Mouse (Mus musculus) layer of hippocampus, adult 2 months (tissue): ENCODE results near the gene H3f3a. TPM values are rescaled to one million over a fixed set of nuclear protein-coding genes. Genes with fewer than 3 reads are reported as not detected.

Source experiments
- DNase-seq, 2 experiments: peaks; one replicate each; pipeline ENCODE4 v3.0.0; 2022; ENCODE audit warnings: low spot score in 2 of 2
- H3K27ac ChIP-seq: fragments of 200-600 bp; 2 replicates; pipeline ENCODE4 v1.8.1; 2022
- H3K4me3 ChIP-seq: fragments of 200-600 bp; 2 replicates; pipeline ENCODE4 v1.8.1; 2022; ENCODE audit warnings: mild to moderate bottlenecking
- CTCF ChIP-seq: fragments of 200-600 bp; conservative IDR thresholded peaks from 2 replicates; pipeline ENCODE4 v1.8.1; 2022; ENCODE audit warnings: antibody characterized with exemption, mild to moderate bottlenecking, moderate library complexity
- long read RNA-seq, 2 experiments: library from polyadenylated mRNA; stranded (forward); transcript quantifications; one replicate each; pipeline ENCODE4 v2.0.0; 2021; ENCODE audit warnings: borderline mapping rate in 2 of 2
- total RNA-seq, 2 experiments: library from RNA; stranded (reverse); gene quantifications; 2 replicates each; pipeline ENCODE4 v1.2.3; 2021

The H3f3a gene
- total RNA-seq = 100 to 1,000 TPM; 319 to 351 TPM
- long read RNA-seq, experiment 1, transcript H3f3a-205 (4 exons, 2,841 nt) = major isoform, 60 of 68 reads
- long read RNA-seq, experiment 1, partial matches to known transcripts = 1 of 68 reads
- long read RNA-seq, experiment 1, other reads (novel, unspliced or antisense) = 7 of 68 reads
- long read RNA-seq, experiment 2, transcript H3f3a-205 (4 exons, 2,841 nt) = major isoform, 104 of 116 reads
- long read RNA-seq, experiment 2, partial matches to known transcripts = 3 of 116 reads
- long read RNA-seq, experiment 2, other reads (novel, unspliced or antisense) = 8 of 116 reads

- TF ChIP-seq CTCF = no peak
- H3K27ac ChIP-seq = peak within 1 kb of the TSS; percentile 98
- peak within 1 kb of the TSS; percentile 83 for H3K4me3 ChIP-seq
- DNase-seq = peak; percentile 56 to 69
Measured at GRCm38 (mm10) chr1:180813885-180814740, at the start of gene H3f3a. H3f3a (minus strand) TSS chr1:180813943.

DNA sequence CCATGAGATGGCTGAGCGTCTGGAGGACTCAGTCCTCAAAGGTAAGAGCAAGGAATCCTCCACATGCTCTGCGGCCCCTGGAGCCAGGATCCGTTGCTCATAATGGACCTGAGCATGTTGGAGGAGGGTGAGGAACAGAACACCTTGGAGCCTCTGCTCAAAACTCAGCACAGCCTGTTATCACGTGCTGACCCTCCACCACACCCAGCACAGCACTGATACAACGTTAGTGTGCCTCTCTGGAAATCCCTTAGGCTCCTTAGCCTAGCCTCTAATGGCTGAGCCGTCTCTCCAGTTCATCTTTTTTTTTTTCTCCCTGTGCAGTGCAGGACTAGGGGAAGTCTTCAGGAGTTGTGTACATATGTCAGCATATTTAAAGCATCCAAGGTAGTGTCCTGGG is 46.3 kb upstream of the H3f3a start:
- no peak for TF ChIP-seq CTCF
- DNase-seq = no peak
- Histone ChIP-seq H3K4me3 (no peak overlapping the region), H3K27ac (no peak overlapping the region)

GRCm38 (mm10) chr1:180858763-180859162 is 45.0 kb upstream of the H3f3a start:
- no peak overlapping the region for H3K27ac ChIP-seq
- TF ChIP-seq CTCF = no peak
- H3K4me3 ChIP-seq = no peak overlapping the region
- no peak for DNase-seq

DNA sequence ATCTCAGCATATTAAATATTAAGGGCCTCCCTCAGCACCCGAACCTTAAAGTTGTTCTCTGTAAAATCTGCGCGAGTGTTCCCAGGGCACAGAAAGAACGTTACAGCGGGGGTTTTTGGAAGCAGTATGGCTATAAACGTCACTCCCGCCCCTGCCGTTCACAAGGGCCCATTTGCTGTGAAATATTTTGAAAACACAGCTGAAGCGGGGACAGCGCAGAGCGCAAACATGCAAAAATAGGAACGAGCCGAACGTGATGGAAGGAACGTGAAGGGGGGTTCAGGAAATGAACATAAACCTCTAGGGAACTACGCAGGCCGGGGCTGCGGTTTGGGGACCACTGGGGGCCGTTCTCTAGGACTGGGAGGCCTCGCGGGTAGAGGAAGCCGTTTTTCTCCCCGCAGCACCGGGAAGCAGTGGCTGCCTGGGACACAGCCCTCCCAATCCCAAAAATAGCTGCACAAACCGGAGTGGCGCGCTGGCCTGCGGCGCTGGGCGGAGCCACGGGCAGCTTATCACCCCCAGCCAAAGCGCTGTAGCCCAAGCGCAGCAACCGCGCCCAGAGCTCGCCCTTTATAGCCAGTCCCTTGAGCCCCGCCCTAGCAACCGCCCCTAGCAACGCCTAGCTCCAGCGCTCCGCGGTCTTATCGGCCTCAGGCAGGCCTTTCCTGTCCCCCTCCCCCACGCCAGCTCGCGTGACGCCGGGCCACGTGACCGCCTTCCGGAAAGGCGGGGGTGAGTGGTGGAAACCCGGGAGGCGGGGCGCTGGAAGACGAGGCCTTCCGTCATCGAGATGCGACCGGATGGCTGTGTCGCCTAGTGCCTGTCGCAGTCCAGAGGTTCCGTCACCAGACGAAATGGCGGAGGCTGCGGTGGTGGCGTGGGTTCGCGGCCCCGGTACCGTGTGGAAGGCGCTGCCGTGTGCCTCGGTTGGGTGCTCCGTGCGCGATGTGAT is 36.9 kb upstream of the H3f3a start, which contains the start of gene Sde2:
Gene Sde2, plus strand, starts transcription at position 812 of the 955 bp plus-strand sequence.
- peak within 1 kb of the TSS; percentile 99 for H3K27ac ChIP-seq
- DNase-seq = peak; percentile 100
- H3K4me3 ChIP-seq = peak within 1 kb of the TSS; percentile 75
- no peak for TF ChIP-seq CTCF

DNA sequence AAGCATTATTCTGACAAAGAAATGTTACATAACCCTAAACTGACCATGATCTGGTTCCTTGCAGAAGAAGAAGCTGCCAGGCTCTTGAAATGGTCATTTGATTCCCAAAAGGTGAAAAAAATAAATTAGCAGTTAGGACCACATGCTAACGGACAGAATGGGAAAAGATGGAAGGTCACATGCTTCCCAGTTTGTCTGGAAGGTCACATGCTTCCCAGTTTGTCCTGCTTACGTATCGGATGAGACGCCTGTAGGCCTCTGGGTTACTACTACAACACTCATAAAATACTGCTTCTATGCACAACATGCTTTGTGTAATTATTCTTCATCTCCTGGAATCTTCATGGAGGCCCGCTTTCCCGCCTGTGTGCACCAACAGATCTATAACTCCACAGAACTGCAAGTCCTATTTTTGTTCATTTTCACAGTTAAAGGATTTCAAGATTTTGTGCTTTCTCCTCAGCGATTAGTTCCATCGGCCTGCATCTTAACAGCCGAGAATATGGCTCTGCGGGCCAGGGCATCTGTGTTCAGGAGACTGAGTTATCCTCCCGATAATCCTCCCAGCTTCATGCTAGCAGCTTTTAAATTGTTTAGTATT is 36.1 kb upstream of the H3f3a start:
- Histone ChIP-seq H3K4me3 (peak overlapping the region; percentile 75), H3K27ac (peak overlapping the region; percentile 99)
- TF ChIP-seq CTCF = no peak
- peak in 1 of 2 experiments; percentile 18 for DNase-seq

DNA sequence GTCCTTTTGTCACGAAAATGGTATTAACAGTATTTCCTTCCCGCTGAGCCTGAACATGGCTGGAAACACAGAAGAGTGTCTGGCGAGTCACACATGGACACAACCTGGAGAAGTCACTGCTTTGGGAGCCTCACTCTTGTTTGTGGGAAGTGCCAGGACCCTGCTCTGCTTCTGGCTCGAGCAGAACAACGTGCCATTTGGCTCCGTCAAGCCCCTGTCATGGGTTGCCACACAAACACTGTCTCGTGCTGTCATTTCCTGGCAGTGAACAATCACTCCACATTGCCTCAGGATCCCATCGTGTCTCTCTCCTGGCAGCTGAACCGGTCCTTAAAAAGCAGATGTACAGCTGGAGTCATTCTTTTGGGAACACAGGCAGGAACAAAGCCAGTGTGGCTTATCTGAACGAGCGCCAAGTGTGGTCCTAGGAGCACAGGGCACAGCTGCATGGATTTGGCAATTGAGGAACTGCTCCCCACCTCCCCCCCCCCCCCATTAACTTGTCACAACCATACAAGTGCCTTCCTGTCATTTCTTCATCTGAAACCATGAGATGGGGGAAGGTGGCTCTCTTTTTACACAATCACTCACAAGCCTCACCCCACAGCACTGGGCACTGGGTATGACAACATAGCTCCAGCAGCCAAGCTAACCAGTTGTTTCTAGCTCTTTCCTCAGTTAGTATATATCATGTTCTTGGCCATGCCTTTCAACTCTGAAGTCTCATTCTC is 34.9 kb upstream of the H3f3a start:
- Histone ChIP-seq H3K4me3 (peak overlapping the region; percentile 56), H3K27ac (peak overlapping the region; percentile 99)
- peak; percentile 29 to 30 for DNase-seq
- no peak for TF ChIP-seq CTCF

DNA sequence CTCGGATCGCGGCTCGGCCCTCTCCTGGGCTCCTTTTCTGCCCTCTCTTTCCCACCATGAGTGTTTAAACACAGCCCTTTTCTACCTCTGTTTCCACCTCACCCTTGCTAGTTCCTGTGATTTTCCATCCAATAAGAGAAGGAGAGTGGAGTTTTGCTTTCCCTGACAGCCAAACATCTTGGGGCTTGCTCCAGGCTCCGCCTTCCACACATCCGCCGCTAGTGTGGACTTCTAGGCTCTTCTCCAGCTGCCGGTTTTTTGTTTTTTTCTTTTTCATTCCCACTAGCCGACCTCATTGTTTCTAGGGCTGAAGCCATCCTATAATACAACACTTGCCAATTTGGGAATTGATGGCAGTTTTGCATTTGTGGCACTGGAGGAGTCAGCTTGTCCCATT is 34.4 kb upstream of the H3f3a start:
- Histone ChIP-seq H3K27ac (peak overlapping the region; percentile 99), H3K4me3 (peak overlapping the region; percentile 56)
- TF ChIP-seq CTCF = peak; percentile 37
- DNase-seq = peak; percentile 63 to 77

- no peak overlapping the region for H3K4me3 ChIP-seq
- H3K27ac ChIP-seq = no peak overlapping the region
- DNase-seq = no peak
- no peak for TF ChIP-seq CTCF
Measured at GRCm38 (mm10) chr1:180841561-180842300, 28.0 kb upstream of the H3f3a start.

DNA sequence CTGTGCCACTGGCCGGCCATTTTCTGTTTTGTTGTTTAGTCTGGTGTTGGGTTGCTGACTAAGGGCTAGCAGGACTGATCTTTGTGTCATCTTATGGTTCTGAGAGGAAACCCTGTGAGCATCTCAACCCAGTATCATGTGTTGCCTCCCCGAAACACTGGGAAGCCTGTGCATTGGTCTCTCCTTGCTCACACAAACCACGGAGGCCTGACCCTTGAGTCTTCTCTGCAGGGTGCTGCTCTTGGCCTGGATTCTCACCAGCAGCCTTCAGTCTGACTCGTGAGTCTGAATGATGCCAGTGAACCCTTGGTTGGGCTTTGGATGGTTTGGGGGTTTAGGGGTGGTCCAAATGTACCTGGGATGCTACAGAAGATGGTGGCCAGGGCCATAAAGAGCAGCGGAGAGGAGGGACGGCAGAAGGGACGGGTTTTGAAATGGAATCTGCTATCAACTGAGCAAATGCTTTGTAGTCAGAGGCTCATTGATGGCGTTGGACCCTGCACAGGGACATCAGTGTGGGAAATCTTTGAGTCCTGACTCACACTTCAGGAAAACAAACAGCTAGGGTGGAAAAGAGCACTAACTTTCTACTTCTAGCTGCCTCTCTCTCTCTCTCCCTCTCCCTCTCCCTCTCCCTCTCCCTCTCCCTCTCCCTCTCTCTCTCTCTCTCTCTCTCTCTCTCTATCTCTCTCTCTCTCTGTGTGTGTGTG is 25.6 kb upstream of the H3f3a start:
- TF ChIP-seq CTCF = no peak
- no peak overlapping the region for H3K4me3 ChIP-seq
- no peak for DNase-seq
- H3K27ac ChIP-seq = no peak overlapping the region

DNA sequence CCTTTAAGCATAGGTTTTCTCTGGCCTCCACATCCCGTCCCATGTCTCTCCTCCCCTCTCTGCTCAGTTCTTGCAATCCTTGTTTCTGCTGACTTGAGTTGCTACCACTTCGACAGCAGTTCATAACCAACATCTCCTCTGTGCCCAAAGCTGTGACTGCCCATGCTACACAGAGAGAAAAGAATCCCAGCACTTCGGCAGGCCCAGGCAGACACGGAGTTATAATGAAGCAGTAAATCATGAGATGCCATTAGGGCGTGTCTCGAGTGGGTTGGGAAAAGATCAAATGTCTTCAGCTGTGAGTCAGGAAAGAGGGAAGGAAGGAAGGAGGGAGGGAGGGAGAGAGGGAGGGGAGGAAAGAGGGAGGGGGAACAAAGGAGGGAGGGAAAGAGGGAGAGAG is 24.3 kb upstream of the H3f3a start:
- Histone ChIP-seq H3K4me3 (no peak overlapping the region), H3K27ac (no peak overlapping the region)
- TF ChIP-seq CTCF = no peak
- DNase-seq = no peak
